Mouse (Mus musculus) E14TG2a.4 (cell line): ENCODE results near the gene Senp8.

Experiments used
- CTCF ChIP-seq: conservative IDR thresholded peaks from 2 replicates; pipeline ENCODE4 v1.5.1; 2014; ENCODE audit warnings: low read length
- POU5F1 ChIP-seq: IDR thresholded peaks from 2 replicates; pipeline ENCODE4 v1.6.1; 2014; ENCODE audit warnings: low read length, borderline replicate concordance

DNA sequence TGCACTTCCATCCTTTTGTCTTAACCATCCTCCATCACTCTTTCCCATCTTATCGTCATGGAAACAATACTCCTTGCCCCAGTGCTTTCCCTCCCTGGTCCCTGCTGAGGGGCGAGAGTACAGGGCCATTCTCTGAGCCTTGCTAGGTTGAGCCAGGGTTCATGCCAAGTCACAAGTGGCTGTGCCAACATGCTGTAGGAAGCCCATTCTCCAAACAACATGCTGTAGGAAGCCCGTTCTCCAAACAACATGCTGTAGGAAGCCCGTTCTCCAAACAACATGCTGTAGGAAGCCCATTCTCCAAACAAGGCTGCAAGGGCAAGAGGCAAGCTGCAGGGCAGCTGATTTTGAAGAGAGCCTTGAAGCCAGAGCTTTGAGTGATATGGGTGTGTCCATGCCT is 32.3 kb downstream of the Senp8 start:
- TF ChIP-seq CTCF (no peak), POU5F1 (no peak)
